Mouse (Mus musculus) spleen, adult 12 weeks (tissue): Measurements from ENCODE around the gene Gpd2.

ENCODE experiments used
- DNase-seq: peaks from one replicate; pipeline ENCODE4 v3.0.0; 2022; ENCODE audit warnings: low spot score

Gene Gpd2

GRCm38 (mm10) chr2:57251636-57252317, 14.3 kb downstream of the Gpd2 start:
- no peak for DNase-seq

GRCm38 (mm10) chr2:57252542-57253301, 15.3 kb downstream of the Gpd2 start:
- DNase-seq = no peak

GRCm38 (mm10) chr2:57254267-57254666, 16.8 kb downstream of the Gpd2 start:
- no peak for DNase-seq

- DNase-seq = no peak
Observed at GRCm38 (mm10) chr2:57255153-57255670, 17.8 kb downstream of the Gpd2 start.

GRCm38 (mm10) chr2:57255836-57256235, 18.4 kb downstream of the Gpd2 start:
- DNase-seq = no peak

GRCm38 (mm10) chr2:57256459-57256858, 19.0 kb downstream of the Gpd2 start:
- DNase-seq = no peak

GRCm38 (mm10) chr2:57261286-57262077, 24.0 kb downstream of the Gpd2 start:
- DNase-seq = no peak

- no peak for DNase-seq
Observed at GRCm38 (mm10) chr2:57263431-57263830, 26.0 kb downstream of the Gpd2 start.

GRCm38 (mm10) chr2:57264912-57265311, 27.5 kb downstream of the Gpd2 start:
- DNase-seq = no peak

- DNase-seq = no peak
Observed at GRCm38 (mm10) chr2:57266679-57267393, 29.4 kb downstream of the Gpd2 start.

- DNase-seq = no peak
Observed at GRCm38 (mm10) chr2:57267394-57267716, 29.9 kb downstream of the Gpd2 start.

GRCm38 (mm10) chr2:57267896-57268295, 30.5 kb downstream of the Gpd2 start:
- DNase-seq = no peak

GRCm38 (mm10) chr2:57268839-57269238, 31.4 kb downstream of the Gpd2 start:
- DNase-seq = no peak

GRCm38 (mm10) chr2:57269690-57270435, 32.4 kb downstream of the Gpd2 start:
- no peak for DNase-seq

GRCm38 (mm10) chr2:57280190-57280723, 42.8 kb downstream of the Gpd2 start:
- DNase-seq = no peak

GRCm38 (mm10) chr2:57283791-57284190, 46.4 kb downstream of the Gpd2 start:
- DNase-seq = no peak

GRCm38 (mm10) chr2:57285197-57285596, 47.8 kb downstream of the Gpd2 start:
- DNase-seq = no peak

- DNase-seq = no peak
Observed at GRCm38 (mm10) chr2:57287986-57288385, 50.6 kb downstream of the Gpd2 start.

- DNase-seq = no peak
Observed at GRCm38 (mm10) chr2:57293571-57293970, 56.1 kb downstream of the Gpd2 start.

- DNase-seq = no peak
Observed at GRCm38 (mm10) chr2:57296069-57296468, 58.6 kb downstream of the Gpd2 start.

GRCm38 (mm10) chr2:57297226-57297625, 59.8 kb downstream of the Gpd2 start:
- DNase-seq = no peak
